Mouse (Mus musculus) layer of hippocampus, postnatal 36 days (tissue): ENCODE measurements at regions not wholly inside any gene's neighbourhood (a gene's known extent, or its start where the extent isn't known, plus 50 kb on each side); places are given as distances from the start of the nearest gene placed in this dataset.
A peak's percentile ranks its signal among the peaks of the same experiment; 100 is the strongest.
"Not testable (repeated sequence)": the region's sequence is repeated elsewhere in the genome, so short reads cannot be mapped to it uniquely, and the experiment has no call there.

Experiments
- DNase-seq, 2 experiments: peaks; one replicate each; pipeline ENCODE4 v3.0.0; 2022

DNA sequence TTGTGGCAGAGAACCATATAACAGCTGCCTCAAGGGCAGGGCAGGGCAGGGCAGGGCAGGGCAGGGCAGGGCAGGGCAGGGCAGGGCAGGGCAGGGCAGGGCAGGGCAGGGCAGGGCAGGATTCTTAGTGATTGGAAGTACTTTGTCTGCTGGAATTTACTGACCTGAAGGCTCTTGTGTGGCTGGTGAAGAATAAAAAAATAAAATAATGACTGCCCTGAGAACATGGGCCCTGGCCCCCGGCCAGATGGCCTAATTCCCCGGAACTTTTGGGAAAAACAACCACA lies 169.3 kb downstream of the Qk start:
- DNase-seq, result not testable (repeated sequence)

DNA sequence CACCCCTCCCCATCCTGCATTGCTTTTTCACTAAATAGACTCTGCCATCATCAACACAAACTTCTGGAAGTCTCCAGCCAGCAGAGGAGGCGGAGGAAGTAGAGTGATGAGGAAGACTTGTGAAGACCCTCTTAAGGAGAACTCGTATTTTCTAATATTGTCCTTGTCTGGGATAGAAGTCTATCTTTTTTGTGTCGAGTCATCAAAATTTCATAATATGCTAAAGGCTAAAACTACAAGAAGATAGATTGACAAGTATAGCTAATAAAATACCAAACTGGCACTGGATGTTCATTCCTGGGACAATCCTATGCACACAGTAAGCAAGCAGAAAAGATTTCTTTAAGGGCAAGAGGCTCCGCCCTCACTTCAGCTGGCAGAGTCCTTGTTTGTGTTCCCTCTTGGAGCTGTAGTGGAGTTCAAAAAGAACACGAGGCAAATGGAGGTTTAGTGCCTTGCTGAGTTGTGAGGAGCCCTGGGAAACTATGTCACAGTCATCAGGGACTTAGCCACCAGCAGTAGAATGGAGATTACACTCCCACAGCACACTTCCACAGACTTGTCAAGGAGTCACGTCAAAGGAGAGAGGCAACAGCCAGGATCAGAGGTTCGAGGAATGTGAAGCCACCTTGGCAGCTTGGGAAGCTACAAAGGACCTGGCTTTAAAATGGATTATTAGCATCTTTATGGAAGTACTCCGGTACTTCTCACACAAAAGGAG lies 169.8 kb downstream of the Qk start:
- no peak for DNase-seq

DNA sequence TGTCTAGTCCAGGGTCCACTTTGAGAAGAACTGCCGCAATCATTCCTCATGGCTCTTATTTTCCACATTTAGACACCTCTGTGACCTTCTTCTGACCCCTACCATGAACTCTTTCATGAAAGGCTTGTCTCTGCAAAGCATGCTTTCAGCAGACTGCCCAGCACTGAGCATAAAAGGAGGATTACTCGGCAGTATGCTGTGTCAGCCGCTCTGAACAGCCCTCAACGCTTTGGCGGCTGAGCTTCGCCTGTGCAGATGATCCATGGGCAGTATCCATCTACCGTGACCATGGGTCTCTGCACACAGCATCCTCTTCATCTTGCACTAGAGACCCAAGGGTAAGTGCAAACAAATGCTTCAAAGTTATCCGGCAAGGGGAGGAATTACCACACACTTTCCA lies 172.5 kb downstream of the Qk start:
- DNase-seq, result no peak

DNA sequence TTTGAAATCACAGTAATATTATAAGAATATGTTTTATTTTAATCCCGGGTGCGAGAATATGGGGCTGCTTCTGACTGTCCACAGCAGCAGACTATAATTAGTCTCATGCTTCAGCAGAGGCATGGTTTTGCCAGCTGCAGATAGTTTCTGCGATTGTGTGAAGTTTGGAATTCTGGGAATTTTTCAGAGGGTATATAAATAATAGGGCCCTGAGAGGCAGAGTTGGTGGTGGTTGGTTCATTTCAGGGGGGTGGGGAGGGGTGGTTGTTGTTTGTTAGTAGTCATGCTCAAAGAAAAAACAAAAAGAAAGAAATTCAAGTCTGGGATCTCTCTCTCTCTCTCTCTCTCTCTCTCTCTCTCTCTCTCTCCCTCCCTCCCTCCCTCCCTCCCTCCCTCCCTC lies 173.1 kb downstream of the Qk start:
- DNase-seq, result no peak

DNA sequence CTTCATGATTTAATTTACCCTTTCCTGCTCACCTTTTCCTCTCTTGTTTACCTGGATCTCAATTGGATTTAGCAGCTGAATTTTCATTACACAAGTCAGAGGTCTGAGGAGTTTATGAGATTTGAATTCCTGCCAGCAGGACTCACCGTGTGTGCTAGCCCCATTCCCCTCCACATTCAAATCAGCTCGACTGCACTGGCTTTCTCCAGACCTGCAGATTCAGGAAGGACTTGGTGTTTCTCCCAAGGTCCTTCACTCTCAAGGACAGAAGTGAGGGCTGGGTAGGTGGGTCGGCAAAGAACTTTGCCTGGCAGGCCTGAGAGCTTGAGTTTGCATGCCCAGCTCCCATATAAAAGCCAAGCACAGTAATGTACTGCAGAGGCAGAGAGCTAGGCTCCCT lies 180.8 kb downstream of the Qk start:
- DNase-seq, result no peak

DNA sequence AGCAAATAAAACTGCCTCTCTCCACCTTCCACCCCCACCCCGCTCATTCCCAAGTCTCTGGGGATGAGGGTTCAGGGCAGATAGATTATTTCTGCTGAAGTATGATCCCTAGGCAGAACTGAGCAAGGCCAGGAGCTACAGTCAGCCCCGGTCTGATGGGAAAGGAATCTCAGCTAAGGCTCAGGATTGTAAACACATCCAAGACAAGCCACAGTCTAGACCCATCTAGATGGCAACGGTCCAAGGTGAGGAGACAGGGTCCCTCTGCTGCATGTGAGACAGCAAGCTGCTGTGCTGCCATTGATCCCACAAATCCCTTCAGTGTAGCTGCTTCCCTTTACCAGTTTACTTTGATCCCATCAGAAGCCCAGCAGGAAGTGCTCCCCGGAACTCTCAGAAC lies 181.3 kb downstream of the Qk start:
- no peak for DNase-seq

DNA sequence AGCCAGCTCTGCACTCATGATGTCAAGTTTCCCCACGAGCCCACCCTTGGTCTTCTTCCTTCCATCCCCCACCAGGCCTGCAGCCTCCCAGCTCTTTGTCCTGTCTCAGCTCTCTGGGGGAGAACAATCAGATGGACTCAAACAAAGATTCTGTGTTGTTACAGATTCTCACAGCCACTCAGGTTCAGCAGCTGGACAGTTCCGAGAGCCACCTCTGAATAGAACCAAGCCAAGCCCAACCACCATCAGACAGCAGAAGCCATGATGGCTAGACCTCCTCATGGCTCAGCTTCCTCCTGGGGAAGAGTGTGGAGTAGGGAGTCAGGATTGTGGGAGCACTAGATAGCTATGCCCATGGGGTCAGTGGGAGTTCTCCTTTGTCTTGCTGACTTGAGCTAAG lies 184.5 kb downstream of the Qk start:
- no peak for DNase-seq

DNA sequence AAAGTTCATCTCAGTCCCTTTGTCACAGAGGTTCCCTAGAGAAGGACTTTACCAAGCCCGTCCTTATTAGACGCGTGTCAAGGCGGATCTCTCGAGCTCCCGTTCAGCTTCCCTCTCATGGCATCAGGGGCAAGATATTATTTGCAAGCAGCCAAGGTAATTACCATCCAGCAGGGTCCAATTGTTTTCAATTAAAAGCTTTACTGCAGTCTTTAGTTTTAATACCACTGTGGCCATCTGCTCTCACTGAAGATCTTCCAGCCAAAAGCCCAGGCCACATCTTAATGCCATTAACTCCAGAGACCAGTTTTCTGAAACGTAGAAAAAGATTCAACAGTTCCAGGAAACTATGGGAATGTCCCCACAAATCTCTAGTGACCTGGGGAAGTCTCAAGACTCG lies 191.1 kb downstream of the Qk start:
- DNase-seq, result no peak

DNA sequence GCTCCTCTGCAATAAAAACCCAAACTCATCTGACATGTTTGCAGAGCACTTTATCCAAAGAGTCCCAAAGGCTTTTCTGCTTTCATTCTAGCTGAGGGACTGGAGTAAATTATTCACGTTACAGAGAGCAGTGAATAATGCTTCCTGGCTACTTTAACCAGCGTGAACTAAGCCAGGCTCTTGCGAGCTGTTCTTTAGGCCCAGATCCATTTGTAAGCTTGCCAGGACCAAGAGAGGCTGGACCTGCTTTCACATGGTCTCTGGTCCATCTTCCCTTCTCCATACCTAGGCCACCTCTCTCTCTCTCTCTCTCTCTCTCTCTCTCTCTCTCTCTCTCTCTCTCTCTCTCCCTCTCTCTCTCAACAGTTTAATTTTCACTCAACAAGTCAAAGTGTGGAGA lies 197.2 kb downstream of the Qk start:
- no peak for DNase-seq

DNA sequence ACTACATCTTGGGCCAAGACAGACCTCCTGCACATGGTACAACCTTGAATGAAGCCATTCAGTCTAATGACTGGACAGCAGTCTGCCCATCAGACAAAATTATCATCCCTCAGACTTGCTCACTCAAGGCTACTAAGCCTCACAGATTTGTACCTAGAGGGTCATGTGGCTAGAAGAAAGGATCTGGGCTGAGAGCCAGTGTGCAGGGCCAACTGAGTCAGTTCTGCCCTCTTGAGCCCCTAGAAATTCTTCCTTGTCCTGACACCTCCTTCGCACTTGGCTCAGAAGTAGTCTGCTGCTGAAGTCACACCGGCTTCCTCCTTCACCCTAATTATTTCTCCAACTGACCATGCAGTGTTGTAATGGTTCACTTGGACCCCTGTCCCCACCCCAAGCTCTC lies 207.5 kb downstream of the Qk start:
- DNase-seq, result no peak

DNA sequence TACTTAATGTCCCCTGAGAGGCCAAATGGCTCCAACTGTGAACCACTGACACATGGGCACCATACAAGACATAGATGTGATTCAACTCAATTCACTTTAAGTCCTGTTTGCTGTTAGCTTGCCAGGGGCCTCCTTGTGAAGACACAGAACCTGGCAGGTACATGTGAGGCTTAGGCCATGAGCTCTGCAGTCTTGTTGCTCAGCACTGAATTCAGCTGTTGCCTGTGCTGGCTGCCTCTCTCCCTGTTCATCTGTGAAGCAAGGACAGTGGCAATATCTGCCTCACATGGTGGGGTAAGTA lies 209.3 kb downstream of the Qk start:
- DNase-seq, result no peak

DNA sequence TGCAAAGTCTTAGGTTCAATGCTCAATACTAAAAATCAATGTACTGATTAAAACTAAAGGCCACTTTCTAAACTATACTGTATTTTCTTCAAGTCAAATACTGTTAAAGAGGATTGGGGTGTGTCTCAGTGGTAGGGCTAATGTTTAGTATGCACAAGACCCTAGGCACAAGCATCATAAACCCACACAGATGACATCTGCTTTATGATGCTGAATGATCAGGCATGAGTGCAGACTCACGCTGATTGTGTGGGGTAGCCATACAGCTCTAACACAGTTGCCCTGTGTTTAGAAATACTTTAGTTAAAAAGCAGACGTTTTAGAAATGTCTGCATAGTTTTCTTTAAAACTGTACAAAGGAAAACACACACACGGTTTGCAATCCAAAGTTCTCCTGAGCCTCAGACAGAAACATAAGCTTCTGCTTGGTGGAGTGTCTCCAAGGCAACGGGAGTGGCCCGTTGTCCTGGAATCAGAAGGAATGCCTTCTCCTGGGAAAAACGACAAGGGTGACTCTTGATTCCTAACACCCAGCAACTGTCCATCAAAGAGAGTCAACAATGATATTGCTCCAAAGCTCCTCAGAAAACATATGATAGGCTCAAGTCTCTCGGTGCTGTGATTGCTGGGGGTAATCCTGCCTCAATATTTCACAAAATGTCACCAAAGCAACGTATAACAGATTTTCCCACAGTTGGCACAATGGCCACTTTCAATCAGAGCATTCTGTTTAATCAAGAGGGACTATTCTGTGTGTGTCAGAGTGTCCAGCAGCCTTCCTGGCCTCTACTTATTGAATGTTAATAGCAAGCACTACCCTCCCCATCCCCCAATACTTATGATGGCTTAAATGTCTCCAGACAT lies 209.9 kb downstream of the Qk start:
- no peak for DNase-seq

DNA sequence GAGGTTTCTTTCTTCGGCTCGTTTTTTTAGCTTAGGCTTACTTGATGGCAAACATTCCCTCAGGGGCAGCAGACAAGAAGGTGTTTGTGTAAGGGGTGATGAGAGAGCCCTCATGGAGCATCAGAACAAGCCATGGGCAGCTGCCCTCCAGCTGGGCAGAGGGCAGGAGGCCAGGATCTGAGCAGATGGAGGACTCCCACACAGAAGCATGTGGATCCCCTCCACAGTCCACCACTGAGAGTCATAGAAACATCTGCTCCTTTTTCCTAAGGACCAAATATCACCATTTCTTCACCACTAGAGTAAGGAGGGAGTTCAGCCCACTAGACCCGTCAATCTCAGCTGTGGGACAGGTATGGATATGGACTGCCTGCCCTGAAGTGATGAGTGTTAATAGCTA lies 214.4 kb downstream of the Qk start:
- DNase-seq, result no peak

DNA sequence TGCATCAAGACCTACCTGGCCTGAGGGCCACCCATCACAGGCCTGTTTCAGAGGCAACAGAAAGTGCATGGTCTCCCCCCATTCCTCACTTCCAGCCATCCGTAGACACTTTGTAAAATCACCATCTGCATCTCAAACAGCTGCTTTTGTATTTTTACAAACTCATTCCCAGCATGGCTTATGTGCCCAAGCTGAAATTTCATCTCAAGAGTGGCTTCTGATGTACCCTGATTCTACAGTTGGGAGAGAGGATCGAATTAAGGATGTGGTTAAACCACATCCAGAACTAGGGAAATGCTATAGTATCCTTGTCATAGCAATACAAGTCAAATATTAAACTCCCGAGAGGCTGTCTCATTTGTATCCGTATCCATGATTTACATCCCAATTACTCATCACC lies 221.5 kb downstream of the Qk start:
- DNase-seq, result no peak

DNA sequence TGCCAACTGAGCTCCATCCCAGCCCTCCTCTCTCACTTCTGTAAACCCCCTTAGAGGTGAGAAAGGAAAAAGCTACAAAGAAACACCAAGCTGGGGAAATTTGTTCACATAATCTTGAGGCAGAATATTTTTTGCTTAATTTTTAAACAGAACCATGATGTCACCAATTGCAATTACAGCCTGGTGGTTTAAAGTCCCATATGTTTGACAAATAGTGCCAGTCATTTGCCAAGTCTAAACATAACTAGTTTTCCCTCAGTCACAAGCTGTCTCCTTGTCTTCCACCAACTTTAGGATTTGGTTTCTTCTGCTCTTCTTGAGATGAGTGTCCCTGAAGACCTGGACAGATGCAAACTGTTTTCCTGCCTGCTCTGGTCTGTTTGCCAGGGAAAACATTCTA lies 222.0 kb downstream of the Qk start:
- DNase-seq, result no peak

DNA sequence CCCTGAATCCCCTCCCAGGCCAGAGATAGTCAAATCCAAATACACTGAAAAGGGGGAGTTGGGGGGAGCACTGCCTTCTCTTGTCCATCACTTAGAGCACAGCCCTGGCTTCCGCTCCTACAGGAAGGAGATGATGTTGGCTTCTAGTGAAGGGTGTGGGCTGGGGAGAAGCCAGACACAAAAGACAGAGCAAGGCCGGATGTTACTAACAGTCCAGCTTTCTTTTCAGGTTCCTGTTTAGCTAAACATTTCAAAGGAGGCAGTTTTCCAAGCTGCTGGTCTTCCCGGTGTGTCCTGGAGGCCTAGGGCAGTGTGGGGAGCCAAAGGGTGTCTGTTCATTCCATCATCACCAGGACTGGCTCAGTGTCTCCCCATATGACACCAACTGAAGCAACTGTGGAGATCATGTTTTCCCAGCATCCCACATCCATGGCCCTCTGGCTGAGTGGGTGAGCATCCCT lies 223.8 kb downstream of the Qk start:
- DNase-seq, result no peak

DNA sequence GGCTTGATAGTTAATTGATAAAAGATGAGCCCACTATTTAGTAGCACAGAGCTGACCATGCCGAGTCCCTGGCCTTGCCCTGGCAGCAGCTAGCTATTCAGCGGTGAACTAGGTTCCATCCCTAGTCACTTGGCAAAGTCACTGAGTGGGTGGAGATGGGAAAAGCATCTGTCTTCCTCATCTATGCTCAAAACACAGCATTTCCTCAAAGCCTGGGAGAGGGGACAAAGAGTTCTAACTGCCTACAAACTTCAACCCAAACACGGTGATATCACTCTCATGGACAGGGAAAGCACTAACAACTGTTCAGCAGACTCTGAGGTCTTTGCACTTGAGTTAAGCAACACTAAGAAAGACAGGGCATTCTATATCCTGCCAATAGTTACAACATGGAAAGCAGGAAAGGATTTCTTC lies 225.5 kb downstream of the Qk start:
- no peak for DNase-seq

DNA sequence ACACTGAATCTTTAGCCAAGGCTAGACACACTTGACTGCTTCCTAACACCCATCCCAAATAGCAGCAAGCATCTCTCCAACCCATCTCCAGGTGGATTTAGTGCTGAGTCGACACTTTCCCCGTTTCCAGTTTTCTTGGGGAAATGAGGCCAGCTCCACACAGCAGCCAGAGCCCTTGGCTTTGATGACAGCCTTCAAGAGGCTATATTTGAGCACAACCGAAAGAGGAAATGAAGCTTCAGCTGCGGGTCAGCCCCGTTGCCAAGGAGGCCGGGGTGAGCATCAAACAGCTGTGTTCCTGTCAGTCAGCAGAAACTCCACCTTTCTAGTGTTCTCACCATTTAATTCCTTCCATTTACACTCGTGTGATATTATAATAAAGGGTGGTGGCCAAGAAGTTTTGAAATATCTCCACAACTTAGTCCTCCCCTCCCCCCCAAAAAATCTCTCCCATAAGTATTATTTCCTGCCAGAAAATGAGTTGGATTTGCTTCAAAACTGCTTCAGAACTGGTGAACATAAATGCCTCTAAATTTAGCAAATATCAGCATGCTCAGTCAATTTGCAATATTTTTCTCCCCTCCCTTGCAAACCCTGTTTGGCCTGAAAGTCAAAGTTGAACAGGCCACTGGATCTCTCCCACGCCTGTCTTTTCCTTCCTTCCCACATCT lies 226.1 kb downstream of the Qk start:
- DNase-seq, result no peak

DNA sequence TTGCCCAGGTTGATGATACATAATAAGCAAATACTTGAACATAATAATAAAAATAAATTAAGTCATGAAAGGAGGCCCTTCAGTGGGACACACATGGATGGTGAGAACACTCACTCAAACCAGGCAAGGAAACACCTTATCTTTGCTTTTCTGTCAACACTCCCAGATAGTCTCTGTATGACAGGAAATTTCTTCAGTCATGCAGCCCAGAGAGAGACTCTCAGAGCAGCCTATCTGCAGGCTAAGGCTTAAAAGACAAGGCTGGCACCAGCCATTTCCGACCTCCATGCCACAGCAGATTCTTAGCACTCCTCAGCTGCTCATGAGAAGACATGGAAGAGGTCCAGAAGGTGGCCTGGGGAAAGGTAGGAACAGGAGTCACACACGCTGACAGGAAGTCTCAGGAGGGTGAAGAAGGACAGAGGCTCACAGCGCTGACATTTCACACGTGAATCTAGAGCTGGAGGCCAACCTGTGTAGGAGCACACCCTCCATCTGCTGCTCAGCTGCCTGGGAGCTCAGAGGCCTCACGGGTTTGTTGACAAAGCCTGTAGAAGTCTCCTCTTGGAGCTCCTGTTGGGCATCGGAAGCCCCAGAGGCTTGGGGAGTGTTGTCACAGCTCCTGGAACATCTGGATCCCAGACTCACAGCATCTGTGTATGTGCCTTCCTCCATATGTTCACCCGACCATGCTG lies 232.3 kb downstream of the Qk start:
- DNase-seq, result no peak

DNA sequence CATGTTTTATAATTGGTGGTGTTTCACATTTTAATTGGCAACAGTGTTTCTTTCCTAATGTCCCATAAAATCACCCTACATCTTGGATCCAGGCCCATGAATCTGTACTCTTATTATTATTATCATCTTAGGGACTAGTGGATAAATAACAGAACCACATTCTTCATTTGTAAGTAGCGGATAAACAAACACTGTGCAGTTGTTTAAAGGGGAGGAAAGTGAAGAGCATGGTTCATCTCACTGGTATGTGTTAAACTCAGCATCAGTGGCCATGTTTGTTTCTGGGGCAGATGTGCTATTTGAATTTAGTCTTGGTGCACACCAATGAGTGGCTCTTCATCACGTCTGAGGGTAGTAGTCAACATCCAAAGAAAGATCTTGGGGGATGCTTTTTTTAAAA lies 233.1 kb downstream of the Qk start:
- no peak for DNase-seq

DNA sequence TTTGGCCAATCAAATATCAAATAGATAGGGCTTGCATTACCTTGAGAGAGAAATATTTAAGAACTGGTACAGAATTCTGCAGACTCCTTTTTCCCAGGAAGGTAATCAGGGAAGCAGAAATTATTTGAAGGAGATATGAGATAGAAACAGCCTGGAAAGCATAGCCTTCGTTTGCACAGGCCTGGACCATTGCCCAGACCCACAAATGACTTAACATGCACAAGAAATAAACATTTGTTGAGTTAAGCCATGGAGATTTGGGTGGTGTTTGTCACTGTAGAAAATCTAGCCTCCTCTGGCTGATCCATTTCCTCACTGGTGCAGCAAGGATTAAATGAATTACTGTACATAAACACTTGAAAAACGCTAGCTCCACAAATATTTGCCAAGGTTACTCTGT lies 233.5 kb downstream of the Qk start:
- DNase-seq, result no peak

DNA sequence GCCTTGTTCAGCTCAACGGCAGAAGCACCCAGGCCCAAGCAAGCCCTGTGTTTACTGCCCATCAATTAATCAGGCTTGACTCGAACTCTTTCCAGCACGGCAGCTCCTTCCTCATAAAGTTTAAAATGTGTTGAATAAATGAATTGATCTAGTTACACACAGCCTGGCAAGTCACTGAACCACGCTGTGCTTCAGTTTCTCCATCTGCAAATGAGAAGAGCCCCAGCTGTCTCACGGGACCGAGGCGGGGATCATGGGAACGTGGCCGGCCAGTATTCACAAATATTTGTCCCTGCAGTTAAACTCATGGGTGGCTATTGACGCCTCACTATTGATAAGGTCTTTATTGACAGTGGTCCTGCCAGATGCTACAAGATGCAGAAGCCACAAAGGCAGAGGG lies 237.9 kb downstream of the Qk start:
- DNase-seq, result peak in 1 of 2 experiments; percentile 27

DNA sequence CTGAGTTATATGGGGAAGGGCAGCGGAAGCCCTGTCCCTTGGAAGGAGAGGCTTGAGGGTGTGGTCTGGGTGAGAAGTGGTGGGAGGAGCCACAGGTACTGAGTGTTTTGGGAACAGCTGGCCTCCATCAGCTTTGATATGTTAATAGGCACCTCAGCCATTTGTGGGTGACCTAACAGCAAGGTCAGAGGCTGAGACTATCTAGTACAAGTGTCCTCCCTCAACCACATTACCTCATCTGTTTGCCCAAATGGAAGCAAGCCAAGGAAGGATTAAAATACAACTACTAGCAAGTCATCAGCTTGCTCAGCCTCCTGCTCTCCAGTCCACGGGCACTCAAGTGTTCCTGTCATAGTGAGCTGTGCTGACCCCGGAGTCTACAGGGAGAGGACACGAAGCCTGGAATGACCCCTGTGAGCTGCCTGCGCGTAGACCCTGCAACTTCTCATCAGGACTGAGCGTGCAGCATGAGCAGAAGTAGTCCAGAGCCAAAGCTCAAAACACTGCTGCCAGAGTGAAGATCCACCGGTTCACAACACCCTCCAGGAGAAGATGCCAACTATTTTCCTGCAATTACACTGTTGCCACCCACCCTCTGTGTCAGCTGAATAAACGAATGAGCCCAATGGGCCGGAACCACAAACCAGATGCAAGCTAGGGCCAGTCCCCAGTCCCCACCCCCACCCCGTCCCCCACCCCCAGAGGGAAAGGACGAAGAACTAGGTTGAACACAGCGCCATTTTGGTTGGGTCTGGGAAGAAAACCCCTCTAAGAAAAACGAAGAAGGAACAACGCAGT lies 239.6 kb downstream of the Qk start:
- no peak for DNase-seq
